Mouse (Mus musculus) cerebellum, adult 2 months (tissue): ENCODE results near the gene Slc9a6. TPM values are rescaled to one million over a fixed set of nuclear protein-coding genes. Genes with fewer than 3 reads are reported as not detected.

Experiments
- DNase-seq, 2 experiments: peaks; one replicate each; pipeline ENCODE4 v3.0.0; 2021
- H3K27ac ChIP-seq: fragments of 200-500 bp; 2 replicates; pipeline ENCODE4 v1.5.1; 2012; ENCODE audit warnings: low read length, control low read depth, inconsistent platforms; ENCODE audit not compliant: insufficient read depth
- H3K27me3 ChIP-seq: fragments of 200-500 bp; 2 replicates; pipeline ENCODE4 v1.6.1; 2012; ENCODE audit warnings: inconsistent platforms, mild to moderate bottlenecking, low read length, moderate library complexity; ENCODE audit not compliant: control insufficient read depth, insufficient read depth
- H3K4me1 ChIP-seq: fragments of 200-500 bp; 2 replicates; pipeline ENCODE4 v1.6.1; 2011; ENCODE audit warnings: low read length; ENCODE audit not compliant: control insufficient read depth, insufficient read depth
- H3K4me3 ChIP-seq: fragments of 200-500 bp; replicated peaks from 2 replicates; pipeline ENCODE3; 2011; ENCODE audit warnings: mild to moderate bottlenecking, low read depth, low read length, control low read depth; ENCODE audit not compliant: insufficient read depth
- CTCF ChIP-seq: fragments of 200-500 bp; IDR thresholded peaks from 2 replicates; pipeline ENCODE4 v1.5.1; 2011; ENCODE audit warnings: low read depth, mild to moderate bottlenecking, control low read depth, low read length, moderate library complexity, borderline replicate concordance; ENCODE audit not compliant: insufficient read depth
- POLR2A ChIP-seq: fragments of 200-500 bp; IDR thresholded peaks from 2 replicates; pipeline ENCODE4 v1.6.1; 2011; ENCODE audit warnings: low read length, control low read depth, borderline replicate concordance; ENCODE audit not compliant: insufficient read depth
- whole genome bisulfite sequencing: fragments of 180-500 bp; shearing (Covaris S2); methylation state at CpG from one replicate; pipeline ENCODE4 v1.1.7; 2018; 5-methylcytosine and 5-hydroxymethylcytosine counted together
- polyA plus RNA-seq: library from polyadenylated mRNA; depleted of rRNA; stranded (reverse); fragments of >200 nt; gene quantifications from 2 replicates; pipeline ENCODE4 v1.2.3, GENCODE M21; 2012; rRNA removed

The Slc9a6 gene
- 97.5 and 97.8 TPM in 2 replicates for polyA plus RNA-seq

DNA sequence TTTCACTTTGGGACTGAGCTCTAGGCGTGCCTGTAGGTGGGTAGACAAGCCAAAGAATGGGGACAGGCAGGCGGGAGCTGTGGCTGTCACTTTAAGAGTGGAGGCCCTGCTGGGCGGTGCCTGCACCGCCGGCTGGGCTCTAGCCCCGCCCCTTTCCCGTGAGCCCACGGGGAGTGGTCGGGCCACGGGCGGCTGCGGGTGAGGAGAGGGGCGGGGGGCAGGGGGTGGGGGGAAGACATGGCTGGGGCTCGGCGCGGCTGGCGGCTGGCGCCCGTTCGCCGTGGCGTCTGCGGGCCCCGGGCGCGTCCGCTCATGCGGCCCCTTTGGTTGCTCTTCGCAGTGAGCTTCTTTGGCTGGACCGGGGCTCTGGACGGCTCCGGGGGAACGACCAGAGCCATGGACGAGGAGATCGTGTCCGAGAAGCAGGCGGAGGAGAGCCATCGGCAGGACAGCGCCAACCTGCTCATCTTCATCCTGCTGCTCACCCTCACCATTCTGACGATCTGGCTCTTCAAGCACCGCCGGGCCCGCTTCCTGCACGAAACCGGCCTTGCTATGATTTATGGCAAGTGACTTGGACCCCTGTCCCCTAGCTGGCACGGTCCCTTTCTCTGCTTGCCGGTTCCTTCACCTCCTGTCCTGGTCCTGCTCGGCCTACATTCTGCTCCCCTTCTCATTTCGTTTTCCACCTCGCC is at the start of gene Slc9a6:
Gene Slc9a6, plus strand, starts transcription at position 135 of the 695 bp plus-strand sequence.
- Histone ChIP-seq H3K4me1 (no peaks in the 10 kb centered on the region), H3K27me3 (no peaks in the 10 kb centered on the region), H3K27ac (peak within 1 kb of the TSS; percentile 63; the same call in 1 of the 2 replicates), H3K4me3 (peak within 1 kb of the TSS; percentile 92)
- TF ChIP-seq POLR2A: peak; percentile 32; the same call in 1 of the 2 replicates
- no peak for TF ChIP-seq CTCF
- peak; percentile 75 to 83 for DNase-seq
- WGBS: 8% methylated on average over 40 of the region's 50 CpGs

DNA sequence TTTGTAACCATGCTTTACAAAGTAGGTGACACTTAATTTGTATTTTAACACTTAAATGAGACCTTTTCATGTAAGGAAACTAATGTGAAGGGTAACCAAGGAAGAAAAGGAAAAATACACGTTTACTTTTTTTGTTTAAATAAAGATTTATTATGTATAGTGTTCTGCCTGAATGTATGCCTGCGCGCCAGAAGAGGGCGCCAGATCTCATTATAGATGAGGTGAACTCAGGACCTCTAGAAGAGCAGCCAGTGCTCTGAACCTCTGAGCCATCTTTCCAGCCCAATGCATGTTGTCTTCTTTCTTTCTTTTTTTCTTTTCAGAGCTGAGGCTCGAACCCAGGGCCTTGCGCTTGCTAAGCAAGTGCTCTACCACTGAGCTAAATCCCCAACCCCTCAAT is 37.1 kb upstream of the Slc9a6 start:
- WGBS: 21% methylated on average over 6 of the region's 6 CpGs
- no peak for DNase-seq

DNA sequence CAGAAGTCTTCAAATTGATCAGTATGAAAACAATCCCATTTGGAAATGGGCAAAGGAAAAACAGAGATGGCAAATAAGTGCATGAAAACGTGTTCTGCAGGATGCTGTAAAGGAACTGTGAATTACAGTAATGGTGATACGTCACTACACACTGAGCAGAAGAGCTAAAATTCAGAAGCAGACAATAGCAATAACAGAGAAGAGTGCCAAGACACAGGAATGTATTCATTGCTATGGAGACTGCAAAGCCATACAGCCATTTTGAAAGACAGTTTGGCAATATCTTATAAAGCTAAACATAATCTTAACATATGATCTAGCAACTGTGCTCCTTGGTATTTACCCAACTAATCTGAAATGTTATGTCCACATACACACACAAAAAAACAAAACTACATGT is 31.4 kb upstream of the Slc9a6 start:
- Histone ChIP-seq H3K4me1 (no peaks in the 10 kb centered on the region), H3K27me3 (no peaks in the 10 kb centered on the region), H3K27ac (no peak overlapping the region), H3K4me3 (no peak overlapping the region)
- no peak for TF ChIP-seq POLR2A
- no peak for TF ChIP-seq CTCF
- no peak for DNase-seq
- WGBS: 30% methylated on average over 2 of the region's 2 CpGs

More for the DNA sequence above, 37.1 kb upstream of the Slc9a6 start:
- no peak overlapping the region for H3K4me3 ChIP-seq
- no peak overlapping the region for H3K27ac ChIP-seq
- TF ChIP-seq POLR2A: no peak
- TF ChIP-seq CTCF: peak; percentile 26; the same call in 1 of the 2 replicates
- H3K4me1 ChIP-seq: no peaks in the 10 kb centered on the region
- H3K27me3 ChIP-seq: no peaks in the 10 kb centered on the region

DNA sequence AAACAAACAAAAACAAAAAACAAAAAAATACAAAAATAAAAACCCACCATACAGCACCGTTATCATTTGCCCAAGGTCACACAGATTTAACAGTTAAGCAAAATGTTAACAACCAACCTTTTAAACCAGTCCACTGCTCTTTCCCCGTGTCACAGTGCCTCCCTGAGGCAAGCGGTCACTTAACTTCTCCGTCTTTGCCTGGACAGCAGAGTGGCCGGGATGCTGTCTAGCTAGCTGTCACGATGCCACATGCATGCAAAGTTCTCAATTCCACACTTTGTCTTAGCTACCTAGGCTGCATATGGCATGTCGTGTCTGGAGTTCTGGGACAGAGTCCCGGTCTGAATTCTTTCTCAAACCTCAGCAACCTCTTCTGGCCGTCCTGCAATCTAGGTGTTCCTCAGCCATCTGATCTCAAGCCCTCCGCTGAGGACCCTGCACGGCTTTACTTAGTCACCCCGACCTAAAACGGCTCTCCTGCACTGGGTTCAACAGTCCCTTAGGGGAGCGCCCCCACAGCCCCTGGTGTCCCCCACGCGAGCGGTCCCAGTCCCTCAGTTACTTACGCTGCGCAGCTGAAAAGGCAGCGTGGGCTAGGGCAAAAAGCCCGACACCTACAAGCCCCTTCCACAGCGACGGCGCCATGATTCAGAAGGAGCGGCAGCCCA is 12.2 kb upstream of the Slc9a6 start:
- Histone ChIP-seq H3K4me1 (no peaks in the 10 kb centered on the region), H3K27me3 (no peaks in the 10 kb centered on the region), H3K4me3 (peak overlapping the region; percentile 97), H3K27ac (peak overlapping the region; percentile 25; the same call in 1 of the 2 replicates)
- WGBS: 6% methylated on average over 24 of the region's 25 CpGs
- no peak for DNase-seq
- TF ChIP-seq POLR2A: no peak
- TF ChIP-seq CTCF: peak; percentile 23; the same call in 1 of the 2 replicates

DNA sequence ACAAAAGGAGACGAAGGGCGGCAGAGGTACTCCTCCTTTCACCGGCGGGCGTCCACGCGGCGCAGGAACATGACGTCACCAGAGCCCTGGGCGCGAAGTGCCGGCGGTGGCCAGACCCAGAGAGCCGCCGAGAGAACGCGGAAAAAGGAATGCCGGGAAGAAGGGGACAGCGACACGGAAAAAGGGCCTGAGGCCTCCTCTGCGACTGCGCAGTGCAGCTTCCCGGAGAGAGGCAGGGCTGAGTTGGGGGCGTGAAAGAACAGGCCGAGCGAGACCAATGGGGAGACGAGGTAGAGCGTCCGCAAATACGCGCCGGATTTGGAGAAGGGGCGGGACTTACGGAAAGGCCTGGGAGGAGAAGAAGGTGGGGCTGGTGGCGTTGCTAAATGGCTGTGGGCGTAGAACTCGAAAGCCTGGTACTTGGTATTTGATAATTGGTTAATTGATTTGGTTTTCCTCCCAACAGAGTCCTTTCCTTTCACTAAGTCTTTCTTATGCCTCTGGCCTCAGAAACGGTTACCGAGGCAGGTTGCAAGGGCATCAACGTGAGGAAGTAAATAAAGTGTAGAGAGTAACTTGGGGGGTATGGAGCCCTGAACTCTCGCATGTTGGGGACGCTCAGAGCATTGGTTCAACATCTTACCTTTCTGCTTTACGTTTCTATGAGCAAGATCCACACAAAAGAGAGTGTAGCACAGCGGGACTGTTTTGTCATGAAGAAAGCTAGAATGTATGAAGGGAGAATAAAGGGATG is 11.5 kb upstream of the Slc9a6 start, which contains the start of gene Mmgt1:
Gene Mmgt1, minus strand, starts transcription at position 183 of the 754 bp plus-strand sequence.
- no peaks in the 10 kb centered on the region for H3K4me1 ChIP-seq
- peak within 1 kb of the TSS; percentile 25; the same call in 1 of the 2 replicates for H3K27ac ChIP-seq
- DNase-seq: peak; percentile 92 to 95
- H3K4me3 ChIP-seq: peak within 1 kb of the TSS; percentile 97
- no peaks in the 10 kb centered on the region for H3K27me3 ChIP-seq
- TF ChIP-seq CTCF (no peak), POLR2A (peak; percentile 65)
- 3% methylated on average over 44 of the region's 44 CpGs for WGBS

DNA sequence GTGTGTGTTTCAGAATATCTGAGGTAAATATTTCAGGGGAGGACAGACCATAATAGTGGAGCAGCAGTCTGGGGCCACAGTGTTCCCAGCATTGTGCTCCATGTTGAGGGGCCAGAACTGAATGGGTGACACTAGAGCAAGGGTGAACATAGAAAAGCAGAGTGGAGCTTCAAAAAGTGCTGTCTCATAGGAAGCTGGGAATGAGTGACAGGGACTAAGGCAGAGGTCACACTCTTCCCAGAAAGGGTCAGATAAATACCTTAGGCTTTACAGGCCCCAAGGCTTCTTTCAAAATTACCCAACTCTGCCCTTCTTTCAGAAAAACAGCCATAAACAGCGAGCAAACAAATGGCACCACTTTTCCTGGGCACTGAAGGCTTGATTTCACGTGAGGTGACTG is 3.0 kb upstream of the Slc9a6 start:
- H3K27ac ChIP-seq: no peak overlapping the region
- TF ChIP-seq POLR2A: no peak
- TF ChIP-seq CTCF: no peak
- H3K4me3 ChIP-seq: no peak overlapping the region
- DNase-seq: no peak
- WGBS: 76% methylated on average over 2 of the region's 2 CpGs
- H3K27me3 ChIP-seq: no peaks in the 10 kb centered on the region
- no peaks in the 10 kb centered on the region for H3K4me1 ChIP-seq

DNA sequence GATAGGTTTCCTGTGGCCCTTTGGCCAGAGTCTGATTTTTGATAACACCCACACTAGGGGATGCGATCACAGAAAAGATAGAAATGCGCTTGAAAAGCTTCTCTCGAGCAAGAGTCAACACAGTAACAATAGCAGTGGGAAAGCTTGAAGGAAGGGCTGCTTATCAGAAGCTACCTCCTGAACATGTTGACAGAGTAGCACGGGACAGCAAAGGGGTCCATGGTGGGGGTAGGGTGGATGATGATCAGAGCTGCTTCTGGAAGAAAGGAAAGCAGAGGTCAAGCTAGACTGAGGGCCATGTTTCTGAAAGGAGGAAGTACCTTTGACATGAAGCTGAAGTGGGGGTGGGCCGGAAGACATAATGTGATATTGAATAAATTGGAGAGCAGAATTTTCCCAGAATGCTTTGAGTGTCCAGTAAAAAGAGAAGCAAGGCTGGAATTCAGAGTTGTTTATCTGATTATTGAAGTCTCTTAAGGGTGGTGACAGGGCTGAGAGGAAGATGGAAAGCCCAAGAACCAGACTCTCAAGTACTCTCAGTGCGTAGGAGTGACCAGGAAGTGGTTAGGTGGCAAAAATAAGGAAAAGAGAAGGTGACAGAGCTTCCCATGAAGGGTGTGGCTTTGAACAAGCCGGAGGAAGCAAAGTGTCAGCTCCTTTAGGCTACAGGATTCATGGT is 2.4 kb upstream of the Slc9a6 start:
- no peak overlapping the region for H3K4me3 ChIP-seq
- no peaks in the 10 kb centered on the region for H3K4me1 ChIP-seq
- H3K27me3 ChIP-seq: no peaks in the 10 kb centered on the region
- 83% methylated on average over 7 of the region's 7 CpGs for WGBS
- DNase-seq: no peak
- no peak overlapping the region for H3K27ac ChIP-seq
- TF ChIP-seq POLR2A (no peak), CTCF (no peak)
